Mouse (Mus musculus) spleen, adult 10 weeks (tissue): ENCODE results near the gene Rpl5. TPM values are rescaled to one million over a fixed set of nuclear protein-coding genes. Genes with fewer than 3 reads are reported as not detected.

Experiments
- polyA plus RNA-seq: library from polyadenylated mRNA; stranded (reverse); fragments of 350-450 nt; fragmentation: Illumina TruSeq; extraction: RNeasy Lipid Tissue Mini Kit (QIAGEN cat#74804); gene quantifications from one replicate; pipeline ENCODE4 v1.2.3, GENCODE M21; 2015; ENCODE audit warnings: low replicate concordance; ENCODE audit not compliant: insufficient read depth

Rpl5 gene
- 1,595 TPM for polyA plus RNA-seq

DNA sequence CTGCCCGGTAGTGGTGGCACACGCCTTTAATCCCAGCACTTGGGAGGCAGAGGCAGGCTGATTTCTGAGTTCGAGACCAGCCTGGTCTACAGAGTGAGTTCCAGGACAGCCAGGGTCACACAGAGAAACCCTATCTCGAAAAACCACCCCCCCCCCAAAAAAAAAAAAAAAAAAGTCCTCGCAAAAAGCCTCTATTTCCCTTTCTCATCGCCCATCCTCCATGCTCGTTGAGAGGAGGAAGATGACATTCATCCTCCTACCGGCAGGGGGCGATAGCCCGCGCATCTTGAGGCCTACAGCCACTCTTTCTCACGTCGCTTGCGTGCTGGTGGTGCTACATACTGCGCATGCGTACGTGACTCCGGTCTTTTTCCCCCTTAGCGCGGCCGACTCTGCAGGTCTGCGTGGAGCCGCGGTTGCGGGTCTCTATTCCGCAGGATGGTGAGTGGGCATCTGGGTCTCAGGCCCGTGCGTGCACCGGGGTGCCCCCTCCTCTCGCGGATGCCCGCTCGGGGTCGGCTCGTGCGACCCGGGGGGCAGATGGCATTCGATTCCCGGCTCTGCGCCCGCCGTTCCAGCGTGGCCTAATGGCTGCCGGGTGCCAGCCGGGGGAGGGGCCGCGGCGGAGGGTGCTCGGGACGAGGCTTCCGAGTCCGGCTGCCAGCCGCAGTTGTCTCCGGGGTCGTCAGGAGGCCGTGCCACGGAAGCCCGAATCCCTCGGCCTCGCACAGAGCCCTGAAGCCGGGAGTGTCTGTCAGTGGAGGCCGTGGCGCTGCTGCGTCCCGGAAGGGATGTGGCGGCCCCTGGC is at the start of gene Rpl5:
Gene Rpl5 (plus strand): TSS at position 297 of the 808 bp plus-strand sequence.

DNA sequence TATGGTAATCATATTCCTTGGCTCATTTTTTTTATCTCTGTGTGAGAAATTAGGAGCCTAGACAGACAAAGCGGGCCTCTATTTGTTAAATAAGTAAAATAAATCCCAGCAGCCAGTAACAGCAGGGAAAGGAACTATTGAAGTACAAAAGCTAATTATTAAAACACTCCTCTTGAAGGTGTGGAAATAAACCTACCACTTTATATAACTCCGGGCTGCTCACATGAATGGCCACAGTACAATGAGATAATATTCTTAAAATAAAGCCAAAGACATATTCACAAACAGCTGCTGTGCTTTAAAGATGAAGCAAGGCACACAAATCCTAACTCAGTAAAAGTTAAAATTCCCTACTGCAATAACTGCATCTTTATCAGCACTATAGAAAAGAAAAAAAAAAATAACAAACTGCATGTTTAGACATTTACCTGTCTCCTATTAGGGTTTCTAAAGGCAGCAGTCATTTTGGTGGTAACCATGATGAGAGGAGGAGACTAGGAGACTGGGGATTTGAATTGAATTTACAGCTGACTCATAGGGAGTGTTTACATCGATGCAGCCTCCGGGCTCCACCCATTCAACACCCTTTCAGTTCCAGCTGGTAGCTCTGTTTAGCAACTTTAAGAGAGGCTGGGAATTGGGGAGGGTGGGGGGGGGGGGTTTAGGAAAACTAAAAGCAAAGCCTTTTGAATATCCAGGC is 25.6 kb upstream of the Rpl5 start, which contains the start of gene Evi5:
Gene Evi5 (minus strand): TSS at position 547 of the 700 bp plus-strand sequence.

Other genes starting within 250 kb of the Rpl5 start
- 4.6 TPM for gene Gfi1, start 174.5 kb upstream of the Rpl5 start, polyA plus RNA-seq
- not detected for gene Ube2d2b, start 70.4 kb upstream of the Rpl5 start, polyA plus RNA-seq
- gene Evi5, start 25.4 kb upstream of the Rpl5 start, polyA plus RNA-seq: 24.1 TPM
- gene Fam69a, start 86.6 kb downstream of the Rpl5 start, polyA plus RNA-seq: 76.7 TPM
- 69.6 TPM for gene Mtf2, start 165.2 kb downstream of the Rpl5 start, polyA plus RNA-seq
- gene Tmed5, start 232.1 kb downstream of the Rpl5 start, polyA plus RNA-seq: 62.4 TPM
- gene Ccdc18, start 232.4 kb downstream of the Rpl5 start, polyA plus RNA-seq: 2.1 TPM